Mouse (Mus musculus): ENCODE measurements around the gene Ccnq.
"Not testable (repeated sequence)": the region's sequence is repeated elsewhere in the genome, so short reads cannot be mapped to it uniquely, and the experiment has no call there.

Ccnq gene

DNA sequence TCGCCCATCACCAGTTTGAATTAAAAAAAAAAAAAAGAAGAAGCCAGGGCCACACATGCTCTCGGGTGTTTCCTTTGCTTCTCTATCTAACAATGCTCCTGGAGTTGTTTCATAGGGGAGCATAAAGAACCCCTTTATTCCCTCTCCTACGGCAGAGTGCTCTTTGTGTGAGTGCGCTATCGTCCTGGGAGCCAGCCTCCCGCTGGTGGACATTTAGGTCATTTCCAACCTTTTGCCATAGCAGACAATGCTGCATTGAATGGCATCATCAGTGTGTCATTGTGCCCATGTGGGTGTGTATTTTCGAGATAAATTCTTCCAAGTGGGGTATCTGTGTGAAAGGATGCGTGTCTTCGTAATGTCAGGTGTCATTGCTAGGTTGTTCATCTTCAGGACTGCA lies 9.6 kb upstream of the Ccnq start:
- DNase-seq, result no peak

DNA sequence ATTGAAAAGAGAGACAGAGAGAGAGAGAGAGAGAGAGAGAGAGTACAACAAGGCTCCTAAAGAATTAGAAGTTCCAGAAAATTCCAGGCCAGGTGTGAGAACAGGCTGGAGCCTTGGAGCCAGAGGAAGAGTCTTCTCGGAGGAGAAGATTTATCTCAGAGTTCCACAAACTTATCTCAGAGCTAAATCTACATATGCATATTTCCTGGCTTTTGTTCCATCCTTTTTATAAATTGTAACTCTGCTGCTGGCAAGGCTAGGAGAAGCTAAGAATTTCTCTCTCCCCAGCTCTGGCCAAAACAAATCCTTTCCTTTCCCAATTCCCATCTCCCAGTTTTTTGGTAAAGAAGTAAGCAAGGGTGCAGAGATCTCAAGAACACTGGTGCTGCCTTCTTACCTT lies 3.8 kb upstream of the Ccnq start:
- DNase-seq, result no peak

DNA sequence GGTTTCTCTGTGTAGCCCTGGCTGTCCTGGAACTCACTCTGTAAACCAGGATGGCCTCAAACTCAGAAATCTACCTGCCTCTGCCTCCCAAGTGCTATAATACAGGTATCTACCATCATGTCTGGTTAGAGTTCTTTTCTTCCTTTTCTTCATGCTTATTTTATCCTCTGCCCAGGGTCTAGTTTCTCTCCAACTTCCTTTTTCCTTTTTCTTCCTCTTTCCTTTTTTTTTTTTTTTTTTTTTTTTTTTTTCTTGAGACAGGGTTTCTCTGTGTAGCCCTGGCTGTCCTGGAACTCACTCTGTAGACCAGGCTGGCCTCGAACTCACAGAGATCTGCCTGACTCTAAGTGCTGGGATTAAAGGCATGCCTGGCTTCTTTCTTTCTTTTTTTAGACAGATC lies 2.6 kb upstream of the Ccnq start:
- not testable (repeated sequence) for DNase-seq

DNA sequence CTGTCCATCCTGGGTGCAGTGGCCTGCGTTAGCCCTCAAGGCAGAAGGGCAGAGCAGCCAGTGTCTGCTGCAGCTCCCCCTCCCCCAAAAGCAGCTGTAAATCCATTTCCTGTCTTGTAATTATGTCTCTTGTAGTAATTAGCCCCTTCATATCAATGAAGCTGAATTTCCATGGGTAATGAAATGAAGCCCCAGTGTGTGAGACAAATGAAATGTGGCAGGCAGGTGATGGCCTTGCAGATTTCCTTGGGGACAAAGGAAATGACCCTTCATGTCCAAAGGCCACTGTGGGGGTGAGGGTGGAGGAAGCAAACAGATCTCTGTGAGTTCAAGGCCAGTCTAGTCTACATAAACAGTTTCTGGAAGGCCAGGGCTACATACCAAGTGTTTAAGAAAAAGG lies 1.7 kb upstream of the Ccnq start:
- no peak for DNase-seq

DNA sequence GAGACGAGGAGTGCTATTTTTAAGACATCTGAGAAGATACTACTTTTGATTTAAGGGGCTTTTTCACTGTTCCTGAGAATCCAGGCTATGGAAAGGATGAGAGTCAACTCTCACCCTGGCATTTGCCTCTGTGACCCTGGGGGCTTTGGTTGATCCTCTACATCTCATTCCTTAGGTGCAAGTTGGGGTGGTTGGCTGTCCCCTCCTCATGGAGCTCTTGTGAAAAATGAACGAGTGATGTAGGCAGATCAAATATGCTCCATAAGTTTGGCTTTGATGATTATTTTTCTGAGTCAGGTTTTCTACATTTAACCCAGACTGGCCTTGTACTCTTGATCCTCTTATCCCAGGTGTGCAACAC lies 294 bp upstream of the Ccnq start:
- DNase-seq, result no peak

DNA sequence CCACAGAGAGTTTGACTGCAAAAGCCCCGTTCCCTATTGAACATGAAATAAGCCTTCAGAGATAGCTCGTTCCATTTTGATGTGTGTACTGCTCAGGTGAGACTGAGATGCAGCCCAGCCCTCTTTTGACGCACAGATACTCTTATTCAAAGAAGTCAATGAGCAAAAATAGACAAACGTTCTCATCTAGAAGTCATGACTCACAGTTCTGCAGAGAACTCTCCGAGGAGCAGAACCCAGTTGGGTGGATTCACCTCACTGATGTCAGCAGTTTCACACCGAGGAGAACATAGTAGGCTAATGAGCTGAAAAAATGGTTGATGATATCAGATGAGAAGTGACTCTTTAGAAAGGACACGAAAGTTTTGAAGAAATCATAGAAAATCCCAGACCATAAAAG lies 5.3 kb downstream of the Ccnq start:
- no peak for DNase-seq

DNA sequence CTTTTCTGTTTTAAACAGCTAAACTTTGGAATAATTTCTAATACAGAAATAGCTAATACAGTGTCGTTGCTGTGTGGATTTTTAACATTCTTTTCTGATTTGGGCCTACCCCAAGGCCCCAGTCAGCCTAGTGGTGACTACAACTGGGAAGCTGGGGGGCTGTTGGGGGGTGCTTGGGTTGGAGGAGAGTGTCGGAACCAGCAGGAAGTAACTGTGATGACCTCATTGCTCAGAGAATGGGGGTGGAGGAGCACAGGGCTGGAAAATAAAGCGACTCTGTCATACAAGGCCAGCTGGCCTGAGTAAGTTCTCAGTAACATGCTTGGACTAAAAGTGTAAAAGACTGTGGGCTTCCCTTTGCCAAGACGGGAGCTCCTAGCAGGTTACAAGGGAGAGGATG lies 6.1 kb downstream of the Ccnq start:
- no peak for DNase-seq

DNA sequence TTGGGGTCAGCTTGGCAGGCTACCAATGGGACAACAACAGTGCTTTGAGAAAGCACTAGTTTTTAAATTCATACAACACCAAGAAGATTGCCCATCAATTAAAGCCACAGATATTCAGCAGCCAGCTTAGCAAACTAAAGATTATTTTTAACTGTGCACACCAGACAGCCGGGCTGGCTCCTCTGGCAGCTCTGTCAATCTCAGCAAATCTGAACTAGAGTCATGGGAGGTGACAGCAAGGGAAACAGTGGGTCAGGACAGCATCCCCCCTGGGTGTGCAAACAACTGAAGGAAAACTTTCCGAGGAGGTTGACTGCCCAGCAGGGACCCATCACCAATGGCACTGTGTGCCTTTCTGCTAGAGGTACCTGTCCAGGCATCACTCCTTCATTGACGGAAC lies 9.1 kb downstream of the Ccnq start:
- no peak for DNase-seq

DNA sequence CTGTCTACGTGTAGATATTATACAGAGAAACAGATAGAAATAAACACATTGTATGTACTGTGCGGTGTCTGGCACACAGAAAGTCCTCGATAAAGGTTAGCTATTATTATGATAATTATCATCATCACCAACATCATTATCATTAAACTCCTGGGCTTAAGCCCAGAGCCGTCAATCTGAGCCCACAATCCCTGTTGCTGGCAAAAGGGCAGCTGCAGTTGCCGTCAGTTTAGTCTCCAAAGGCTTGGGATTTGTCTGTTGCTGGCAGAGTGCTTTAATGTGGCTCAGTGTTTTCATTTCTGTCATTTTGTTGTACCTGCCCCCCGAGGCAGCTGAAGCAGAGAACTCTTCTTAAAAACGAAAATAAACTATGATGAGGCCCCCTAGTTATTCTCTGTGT lies 9.6 kb downstream of the Ccnq start:
- no peak for DNase-seq

DNA sequence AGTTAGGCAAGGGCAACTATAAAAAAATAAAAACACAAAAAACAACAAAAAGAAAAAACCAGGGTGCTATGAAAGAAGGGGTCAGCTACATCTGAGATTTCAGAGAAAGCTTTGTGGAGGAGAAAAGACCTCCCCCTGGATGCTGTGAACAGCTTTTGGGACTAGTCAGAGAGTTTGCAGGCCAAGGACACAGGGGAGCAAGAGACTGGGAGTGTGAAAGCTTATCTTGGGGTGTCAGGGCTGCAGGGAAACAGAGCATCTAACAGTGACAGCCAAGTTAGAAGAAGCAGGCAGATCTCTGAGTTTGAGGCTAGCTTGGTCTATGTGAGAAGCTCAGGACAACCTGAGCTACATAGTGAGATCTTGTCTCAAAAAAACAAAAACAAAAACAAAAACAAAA lies 12.2 kb downstream of the Ccnq start:
- DNase-seq, result no peak

DNA sequence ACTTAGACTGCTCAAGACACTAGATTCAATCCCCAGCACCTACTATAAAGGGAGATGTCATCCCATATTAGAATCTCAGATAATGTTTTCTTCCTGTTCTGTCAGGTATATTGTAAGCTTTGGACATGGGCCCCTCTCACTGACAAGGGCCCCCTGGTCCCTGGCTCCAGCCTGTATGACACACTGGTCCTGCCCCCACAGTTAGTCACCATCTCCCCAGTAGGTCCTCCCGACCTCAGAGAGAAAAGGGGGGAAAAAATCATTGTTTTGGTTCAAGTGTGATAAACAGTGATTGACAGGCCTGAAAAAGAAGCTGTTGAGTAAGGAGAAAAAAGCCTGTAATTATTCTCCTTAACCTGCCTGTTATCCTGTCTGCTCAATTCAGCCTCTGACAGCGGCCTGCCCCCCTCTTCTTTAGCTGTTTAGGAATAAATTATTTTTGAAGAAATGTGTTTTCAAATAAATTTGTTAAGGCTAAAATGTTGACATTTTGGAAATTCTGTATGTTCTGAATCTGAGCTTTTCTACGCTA lies 14.6 kb downstream of the Ccnq start:
- no peak for DNase-seq

DNA sequence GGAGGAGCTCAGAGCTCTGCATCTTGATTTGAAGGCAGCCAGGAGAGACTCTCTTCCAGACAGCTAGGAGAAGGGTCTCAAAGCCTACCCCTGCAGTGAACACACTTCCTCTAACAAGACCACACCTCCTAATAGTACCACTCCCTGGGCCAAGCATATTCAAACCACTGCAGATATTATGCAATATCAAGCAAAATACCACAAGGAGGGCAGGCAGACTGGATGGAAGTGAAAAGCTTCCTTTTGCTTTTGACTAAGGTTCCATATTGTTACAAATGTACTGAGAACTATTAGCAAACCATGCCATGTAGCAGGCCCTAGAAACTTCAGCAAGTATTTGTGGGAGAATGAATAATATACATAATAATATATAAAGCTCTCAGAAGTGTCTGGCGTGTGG lies 16.4 kb downstream of the Ccnq start:
- no peak for DNase-seq

DNA sequence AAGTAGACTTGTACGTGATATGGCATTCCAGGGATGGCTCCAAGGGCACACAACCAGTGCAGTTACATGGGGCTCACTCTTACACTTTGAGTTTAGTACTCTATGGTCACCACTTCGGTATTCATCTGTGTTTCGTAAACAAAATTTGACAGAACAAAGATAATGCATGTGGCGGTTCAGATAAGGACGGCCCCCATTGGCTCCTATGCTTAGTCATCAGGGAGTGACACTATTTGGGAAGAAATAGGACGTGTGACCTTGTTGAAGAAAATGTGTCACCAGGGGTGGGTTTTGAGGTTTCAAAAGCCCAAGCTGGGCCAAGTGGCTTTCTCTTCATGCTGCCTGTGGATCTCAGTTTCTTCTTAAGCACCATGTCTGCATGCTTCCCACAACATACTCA lies 18.9 kb downstream of the Ccnq start:
- no peak for DNase-seq

DNA sequence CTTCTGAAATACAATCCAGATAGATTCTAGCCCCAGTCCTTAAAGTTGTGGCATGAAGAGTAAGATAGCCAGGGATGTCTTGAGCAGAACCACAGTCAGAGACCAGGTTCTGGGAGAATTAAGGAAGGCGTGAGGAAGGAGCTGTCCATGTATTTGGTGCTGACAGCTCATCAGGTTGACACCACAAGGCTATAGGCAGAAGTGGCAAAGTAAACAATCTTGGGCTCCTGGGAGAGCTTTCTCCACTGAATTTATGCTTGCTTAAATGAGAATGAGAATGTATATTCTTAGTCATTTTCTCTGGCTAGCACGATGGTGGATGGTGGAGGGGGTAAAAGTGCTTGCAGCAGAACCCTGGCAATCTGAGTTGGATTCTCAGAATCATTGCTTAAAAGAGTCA lies 20.6 kb downstream of the Ccnq start:
- peak; percentile 23 for DNase-seq

DNA sequence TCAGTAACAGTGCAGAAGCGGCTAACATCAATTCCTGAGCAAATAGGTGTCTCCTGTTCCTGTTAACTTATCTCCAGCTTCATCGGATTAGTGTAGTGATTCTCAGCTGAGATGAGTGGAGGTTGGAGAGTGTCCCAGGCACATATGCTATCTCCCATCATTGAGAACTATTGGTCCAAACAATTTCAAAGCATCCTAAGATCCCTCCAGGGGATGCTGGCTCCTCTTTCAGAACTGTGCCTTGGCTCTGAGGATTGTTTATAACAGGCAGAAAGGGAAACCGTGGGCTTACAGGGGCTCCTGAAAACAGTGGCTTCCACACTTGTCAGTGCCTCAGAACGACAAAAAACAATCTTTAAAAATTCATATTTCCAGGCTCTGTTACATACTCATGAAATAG lies 23.5 kb downstream of the Ccnq start:
- no peak for DNase-seq

DNA sequence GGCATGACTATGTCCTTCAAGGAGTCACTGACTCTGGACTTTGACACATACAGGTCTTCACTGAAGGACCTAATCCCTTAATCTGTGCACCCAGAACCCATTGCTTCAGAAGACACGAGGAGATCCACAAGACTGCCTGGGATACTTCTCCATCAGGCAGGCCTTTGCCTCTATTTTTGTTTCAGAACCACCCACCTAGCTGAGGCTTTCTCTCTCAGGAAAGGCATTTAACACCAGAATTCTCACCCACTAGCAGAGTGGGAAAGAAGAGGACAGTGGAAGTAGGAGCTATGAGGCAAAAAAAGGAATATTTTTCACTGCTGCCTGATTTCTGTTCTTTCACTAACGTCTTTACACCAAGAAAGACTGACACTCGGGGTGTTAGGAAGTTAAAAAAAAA lies 25.2 kb downstream of the Ccnq start:
- DNase-seq, result no peak

DNA sequence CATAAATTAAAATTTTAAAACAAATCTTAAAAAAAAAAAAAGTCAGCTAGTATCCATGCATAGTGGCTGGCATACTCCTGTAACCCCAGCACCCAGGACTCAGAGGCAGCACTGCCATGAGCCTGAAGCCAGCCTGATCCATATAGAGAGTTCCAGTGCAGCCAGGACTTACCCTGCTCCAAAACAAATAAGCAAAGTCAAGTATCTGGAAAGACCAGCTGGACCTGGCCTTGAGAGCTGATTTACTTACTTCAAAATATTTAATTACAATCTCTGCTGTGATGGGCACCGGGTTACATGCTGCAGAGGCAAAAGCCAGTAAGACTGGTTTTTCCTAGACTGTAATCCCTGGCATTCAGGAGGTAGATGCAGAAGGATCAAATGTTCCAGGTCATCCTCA lies 26.7 kb downstream of the Ccnq start:
- no peak for DNase-seq

DNA sequence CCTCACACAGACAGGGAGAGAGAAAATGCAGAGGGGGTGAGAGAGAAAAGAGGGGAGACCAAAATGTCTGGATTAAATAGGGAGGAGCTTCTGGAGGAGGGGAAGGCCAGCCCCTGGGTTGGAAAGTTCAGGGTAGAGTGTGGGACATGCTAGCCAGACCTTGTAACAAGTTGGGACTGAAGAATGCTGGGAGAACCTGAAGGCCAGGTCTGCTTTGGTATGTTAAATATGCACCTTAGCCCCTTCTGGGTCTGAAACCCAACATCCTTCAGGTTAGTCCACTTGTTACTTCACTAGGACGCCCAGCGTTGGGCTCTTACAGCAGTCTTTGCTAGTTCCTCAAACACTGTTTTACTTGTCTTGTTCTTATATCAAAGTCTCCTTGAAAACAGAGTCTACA lies 30.1 kb downstream of the Ccnq start:
- DNase-seq, result no peak

DNA sequence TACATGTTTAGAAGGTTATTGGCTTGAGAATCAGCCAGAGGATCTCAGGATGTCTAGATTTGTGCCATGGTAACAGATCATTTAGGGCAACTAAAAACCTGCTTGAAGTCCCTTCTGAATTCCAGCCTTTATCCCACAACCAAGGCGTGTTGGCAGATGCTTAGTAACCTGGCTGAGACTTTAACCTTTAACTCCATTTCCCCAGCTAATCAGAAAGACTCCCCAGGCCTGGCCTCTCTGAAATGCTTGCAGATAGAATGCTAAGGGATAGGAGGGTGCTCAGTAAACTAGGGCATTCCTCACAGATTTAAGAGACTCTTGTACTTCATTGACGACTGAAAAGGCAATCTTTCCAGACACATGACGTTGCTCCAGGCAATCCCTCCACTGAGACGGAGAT lies 33.9 kb downstream of the Ccnq start:
- DNase-seq, result no peak

DNA sequence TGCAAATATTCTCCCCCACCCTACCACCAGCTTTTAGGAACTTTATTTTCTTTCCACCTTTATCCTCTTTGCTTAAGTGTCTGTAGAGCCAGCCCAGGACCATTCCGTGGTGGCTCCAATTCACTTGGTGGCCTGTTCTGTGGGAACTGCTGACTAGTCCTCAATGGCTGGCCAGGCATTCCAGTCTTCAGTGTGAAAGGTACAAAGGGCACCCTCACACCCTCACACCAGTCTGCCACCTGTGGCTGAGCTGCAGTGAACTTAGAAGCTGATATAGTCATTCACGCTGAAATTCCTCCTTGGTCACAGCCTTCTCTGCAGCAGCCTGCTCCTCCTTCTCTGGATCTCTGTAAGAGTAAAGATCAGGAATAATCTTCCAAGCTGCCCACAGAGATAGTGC lies 42.9 kb downstream of the Ccnq start:
- no peak for DNase-seq

DNA sequence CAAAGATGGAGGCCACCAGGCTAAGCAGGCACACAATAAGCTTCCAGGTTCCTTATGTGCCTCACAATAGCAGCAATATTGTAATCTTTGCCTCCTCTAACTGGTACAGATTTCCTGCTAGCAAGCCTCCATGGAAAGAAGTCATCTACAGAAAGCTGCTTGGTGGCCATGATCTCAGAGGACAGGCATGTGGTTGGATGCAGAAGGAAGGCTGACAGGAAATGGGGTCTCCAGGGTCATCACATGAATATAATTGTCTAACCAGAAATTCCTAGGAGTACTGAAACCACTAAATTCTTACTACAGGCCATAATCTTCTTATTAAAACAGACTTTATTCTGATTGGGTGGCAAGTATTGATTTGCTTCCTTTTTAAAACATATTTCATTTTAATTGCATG lies 45.5 kb downstream of the Ccnq start:
- no peak for DNase-seq

DNA sequence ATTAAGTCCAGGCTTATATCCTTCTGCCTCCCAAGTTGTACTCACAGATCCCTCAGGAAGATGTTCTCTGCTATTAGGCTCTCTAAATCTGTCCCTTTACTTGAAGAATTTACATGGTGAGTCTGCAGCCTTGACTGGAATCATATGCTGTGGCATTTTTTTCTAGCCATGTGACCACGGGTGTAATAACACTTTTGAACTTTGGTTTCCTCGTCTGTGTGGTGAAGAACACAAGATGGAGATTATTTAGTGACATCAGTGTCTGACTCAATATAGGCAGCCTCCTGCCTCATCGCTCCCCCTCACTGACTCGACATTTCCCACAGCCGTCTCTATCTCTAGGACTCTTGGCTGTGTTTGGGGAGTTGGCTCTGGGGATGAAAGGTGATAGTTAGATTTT lies 48.4 kb downstream of the Ccnq start:
- no peak for DNase-seq

DNA sequence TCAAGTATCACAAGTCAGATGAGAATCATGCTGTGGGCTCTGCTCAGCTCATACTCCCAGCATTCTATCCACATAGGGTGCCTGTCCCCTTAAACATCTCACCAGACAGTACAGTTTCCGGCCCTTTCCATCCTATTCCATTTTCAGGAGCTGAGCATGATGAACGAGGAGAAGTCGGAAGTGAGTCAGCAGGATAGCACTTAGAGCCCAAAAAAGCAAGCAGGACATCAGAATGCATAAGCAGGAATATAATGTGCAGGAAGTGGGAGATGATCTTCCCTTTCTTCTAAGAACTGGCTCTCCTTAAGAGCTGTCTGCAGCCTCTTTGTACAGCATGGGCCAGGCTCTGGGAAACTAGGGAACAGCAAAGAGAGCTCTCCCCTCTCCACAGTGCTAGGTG lies 49.2 kb downstream of the Ccnq start:
- no peak for DNase-seq

All from thymus, postnatal 4 days (tissue).